Mouse (Mus musculus) neural tube, embryonic 15.5 days (tissue): ENCODE measurements around the gene Gm3854. TPM values are rescaled to one million over a fixed set of nuclear protein-coding genes. Genes with fewer than 3 reads are reported as not detected.

ENCODE experiments used
- ATAC-seq: fragments of 200-750 bp; cut with Nextera tagmentation; 2 replicates; pipeline ENCODE4 v1.8.0; 2017; ENCODE audit warnings: mild to moderate bottlenecking, moderate TSS enrichment, moderate library complexity; ENCODE audit not compliant: low FRiP score
- H3K27ac ChIP-seq: fragments of 300-500 bp; sonication (generic); replicated peaks from 2 replicates; pipeline ENCODE4 v1.5.1; 2015; ENCODE audit warnings: mild to moderate bottlenecking, inconsistent platforms
- H3K27me3 ChIP-seq: fragments of 300-500 bp; sonication (generic); replicated peaks from 2 replicates; pipeline ENCODE4 v1.6.1; 2015; ENCODE audit warnings: inconsistent platforms
- H3K36me3 ChIP-seq: fragments of 300-500 bp; sonication (generic); 2 replicates; pipeline ENCODE4 v1.6.1; 2015; ENCODE audit warnings: inconsistent platforms
- H3K4me1 ChIP-seq: fragments of 300-500 bp; sonication (generic); 2 replicates; pipeline ENCODE4 v1.6.1; 2015; ENCODE audit warnings: inconsistent platforms
- H3K4me2 ChIP-seq: fragments of 300-500 bp; sonication (generic); 2 replicates; pipeline ENCODE4 v1.6.1; 2015; ENCODE audit warnings: inconsistent platforms, mild to moderate bottlenecking, moderate library complexity
- H3K4me3 ChIP-seq: fragments of 300-500 bp; sonication (generic); replicated peaks from 2 replicates; pipeline ENCODE4 v1.5.1; 2015; ENCODE audit warnings: mild to moderate bottlenecking, inconsistent platforms
- H3K9ac ChIP-seq: fragments of 300-500 bp; sonication (generic); replicated peaks from 2 replicates; pipeline ENCODE4 v1.6.1; 2015; ENCODE audit warnings: mild to moderate bottlenecking, inconsistent platforms
- H3K9me3 ChIP-seq: fragments of 300-500 bp; sonication (generic); replicated peaks from 2 replicates; pipeline ENCODE4 v1.6.1; 2016; ENCODE audit warnings: inconsistent platforms
- WGBS: fragments of 180-500 bp; shearing (Covaris S2); methylation state at CpG from one replicate; pipeline ENCODE4 v1.1.7; 2015; ENCODE audit warnings: mixed read lengths; 5-methylcytosine and 5-hydroxymethylcytosine counted together
- polyA plus RNA-seq: library from polyadenylated mRNA; unstranded; fragments of >200 nt; fragmentation: Nextera tagmentation; extraction: Ambion mirVana; gene quantifications from 2 replicates; pipeline ENCODE4 v1.2.1, GENCODE M21; 2015

Gm3854 gene
- polyA plus RNA-seq, 1 experiment from 2014 or later = 9.0 TPM

DNA sequence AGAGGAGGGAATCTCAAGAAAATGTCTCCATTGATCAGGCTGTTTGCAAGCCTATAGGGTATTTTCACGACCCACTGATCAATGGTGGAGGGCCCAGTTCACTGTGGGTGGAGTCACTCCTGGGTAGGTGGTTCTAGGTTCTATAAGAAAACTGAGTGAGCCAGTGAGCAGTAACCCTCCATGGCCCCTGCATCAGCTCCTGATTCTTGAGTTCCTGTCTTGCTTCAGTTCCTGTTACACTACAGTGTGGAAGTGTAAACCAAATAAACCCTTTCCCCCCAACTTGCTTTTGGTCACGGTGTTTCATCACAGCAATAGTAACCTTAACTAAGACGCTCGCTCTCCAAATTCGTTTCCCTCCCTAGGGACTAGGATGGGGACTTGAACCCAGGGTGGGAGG lies 45.4 kb downstream of the Gm3854 start:
- H3K36me3 ChIP-seq = peaks cover 51% of the 10 kb centered on the region
- H3K9me3 ChIP-seq = no peaks in the 10 kb centered on the region
- H3K27ac ChIP-seq = no peak overlapping the region
- 91% methylated on average over 5 of the region's 5 CpGs for WGBS
- H3K4me1 ChIP-seq = peaks cover 4% of the 10 kb centered on the region
- ATAC-seq = no peak
- no peak overlapping the region for H3K4me3 ChIP-seq
- no peak overlapping the region for H3K4me2 ChIP-seq
- no peaks in the 10 kb centered on the region for H3K27me3 ChIP-seq
- H3K9ac ChIP-seq = no peak overlapping the region

DNA sequence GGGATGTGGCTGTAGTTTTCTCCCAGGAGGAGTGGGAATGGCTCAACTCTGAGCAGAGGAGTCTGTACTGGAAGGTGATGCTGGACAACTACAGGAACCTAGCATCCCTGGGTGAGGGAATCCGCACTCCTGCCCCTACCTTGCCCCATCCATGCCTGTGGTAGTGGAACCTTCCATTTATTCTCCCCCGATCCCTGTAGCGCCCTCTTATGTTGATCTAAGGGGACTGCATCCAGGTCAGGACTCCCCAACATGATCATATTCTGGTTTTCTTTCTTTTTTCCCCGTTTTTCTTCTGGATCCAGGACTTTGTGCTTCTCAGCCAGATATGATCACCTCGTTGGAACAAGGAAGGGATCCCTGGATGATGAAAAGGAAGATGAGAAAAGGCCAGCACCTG lies 45.9 kb downstream of the Gm3854 start:
- WGBS = 79% methylated on average over 5 of the region's 5 CpGs
- Histone ChIP-seq H3K36me3 (peaks cover 56% of the 10 kb centered on the region), H3K4me1 (no peaks in the 10 kb centered on the region; the same call in 1 of the 2 replicates), H3K4me2 (no peak overlapping the region), H3K27me3 (no peaks in the 10 kb centered on the region), H3K9ac (no peak overlapping the region), H3K4me3 (no peak overlapping the region), H3K9me3 (no peaks in the 10 kb centered on the region), H3K27ac (no peak overlapping the region)
- ATAC-seq = no peak

DNA sequence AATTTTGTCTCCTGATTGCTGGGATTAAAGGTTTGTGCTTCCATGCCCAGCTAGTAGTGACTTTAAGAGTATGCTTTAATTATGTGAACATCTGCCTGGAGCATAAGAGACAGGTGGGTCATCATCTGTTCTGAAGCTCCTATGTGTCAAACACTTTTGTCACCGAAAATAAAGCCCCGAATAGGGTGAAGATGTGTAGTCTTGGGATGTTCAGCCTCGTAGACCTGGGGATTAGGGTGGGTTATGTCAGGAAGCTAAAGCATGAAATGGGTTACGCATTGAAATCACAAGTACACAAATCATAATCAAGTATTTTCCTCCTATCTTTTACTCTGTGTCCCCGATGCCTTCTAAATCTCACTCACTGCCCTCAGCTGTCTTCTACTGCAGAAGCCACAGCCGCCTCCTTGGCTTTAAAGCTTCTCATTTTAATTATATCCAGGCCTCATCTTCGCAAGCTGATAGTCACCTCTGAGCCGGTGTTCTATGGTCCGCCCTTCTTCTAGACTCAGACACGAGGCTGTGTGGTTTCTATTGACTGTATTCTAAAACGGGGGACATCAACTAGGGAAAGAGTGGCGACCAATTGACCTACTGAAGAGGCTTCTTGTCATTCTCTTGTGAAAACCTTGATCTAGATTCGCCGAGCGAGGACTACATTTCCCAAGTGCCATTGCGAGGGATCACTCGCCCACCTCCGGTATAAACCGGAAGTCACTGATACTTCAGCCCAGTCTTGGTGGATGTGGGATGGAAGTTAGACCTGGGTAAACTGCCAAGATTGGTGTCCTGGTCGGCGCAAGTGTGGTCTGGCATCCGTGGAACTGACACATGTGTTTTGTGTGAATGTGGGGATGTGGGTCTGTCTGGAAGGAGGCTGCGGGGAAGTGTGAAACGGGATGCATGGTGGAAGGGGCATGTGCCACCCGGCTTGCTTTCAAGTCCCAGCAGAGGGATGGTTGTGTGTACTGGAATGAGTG lies 54.7 kb downstream of the Gm3854 start, which contains the start of gene Smim17:
Gene Smim17, plus strand, starts transcription at position 720 of the 980 bp plus-strand sequence.
- peak; percentile 91 for ATAC-seq
- Histone ChIP-seq H3K4me3 (peak within 1 kb of the TSS; percentile 54), H3K27me3 (no peaks in the 10 kb centered on the region), H3K9me3 (no peaks in the 10 kb centered on the region), H3K4me1 (peaks cover 13% of the 10 kb centered on the region), H3K36me3 (peaks cover 28% of the 10 kb centered on the region), H3K27ac (peak within 1 kb of the TSS; percentile 25; the same call in 1 of the 2 replicates), H3K9ac (peak within 1 kb of the TSS; percentile 52), H3K4me2 (peak within 1 kb of the TSS; percentile 84)
- 28% methylated on average over 25 of the region's 25 CpGs for WGBS

Other genes with a start within 250 kb of the Gm3854 start
- gene Zfp787, start 187.8 kb upstream of the Gm3854 start, polyA plus RNA-seq = 26.0 and 28.6 TPM in 2 replicates
- gene Zfp444, start 171.5 kb upstream of the Gm3854 start, polyA plus RNA-seq = 80.3 and 86.4 TPM in 2 replicates
- gene Galp, start 146.7 kb upstream of the Gm3854 start, polyA plus RNA-seq = not detected in 2 replicates
- gene Zscan5b, start 121.5 kb upstream of the Gm3854 start, polyA plus RNA-seq = not detected in 2 replicates
- gene Epp13, start 91.0 kb upstream of the Gm3854 start, polyA plus RNA-seq = 0.37 TPM in 1 of 2 replicates, not detected in the other
- gene Zfp667, start 57.2 kb upstream of the Gm3854 start, polyA plus RNA-seq = 14.3 and 16.2 TPM in 2 replicates
- 12.7 and 13.7 TPM in 2 replicates for gene Zfp583, start 12.5 kb upstream of the Gm3854 start, polyA plus RNA-seq
- gene Zfp78, start 19.5 kb downstream of the Gm3854 start, polyA plus RNA-seq = 4.0 and 5.9 TPM in 2 replicates
- 13.2 and 13.8 TPM in 2 replicates for gene Zfp28, start 39.5 kb downstream of the Gm3854 start, polyA plus RNA-seq
- 7.8 and 9.5 TPM in 2 replicates for gene Smim17, start 55.0 kb downstream of the Gm3854 start, polyA plus RNA-seq
- 0.15 TPM in 1 of 2 replicates, not detected in the other for gene Gm20715, start 66.5 kb downstream of the Gm3854 start, polyA plus RNA-seq
- 0.05 and 0.10 TPM in 2 replicates for gene Olfr1344, start 94.9 kb downstream of the Gm3854 start, polyA plus RNA-seq
- gene Olfr1336, start 112.4 kb downstream of the Gm3854 start, polyA plus RNA-seq = 0.03 TPM in 1 of 2 replicates, not detected in the other
- gene Olfr1346, start 123.3 kb downstream of the Gm3854 start, polyA plus RNA-seq = not detected in 2 replicates
- not detected in 2 replicates for gene Olfr5, start 143.2 kb downstream of the Gm3854 start, polyA plus RNA-seq
- gene Olfr1347, start 156.0 kb downstream of the Gm3854 start, polyA plus RNA-seq = not detected in 2 replicates
- not detected in 2 replicates for gene Olfr1348, start 165.0 kb downstream of the Gm3854 start, polyA plus RNA-seq
- not detected in 2 replicates for gene Olfr1349, start 179.2 kb downstream of the Gm3854 start, polyA plus RNA-seq
- gene Olfr1350, start 221.1 kb downstream of the Gm3854 start, polyA plus RNA-seq = not detected in 2 replicates